Comparison of ENCODE assay signal across 14 mouse cellular contexts in the genomic region with DNA sequence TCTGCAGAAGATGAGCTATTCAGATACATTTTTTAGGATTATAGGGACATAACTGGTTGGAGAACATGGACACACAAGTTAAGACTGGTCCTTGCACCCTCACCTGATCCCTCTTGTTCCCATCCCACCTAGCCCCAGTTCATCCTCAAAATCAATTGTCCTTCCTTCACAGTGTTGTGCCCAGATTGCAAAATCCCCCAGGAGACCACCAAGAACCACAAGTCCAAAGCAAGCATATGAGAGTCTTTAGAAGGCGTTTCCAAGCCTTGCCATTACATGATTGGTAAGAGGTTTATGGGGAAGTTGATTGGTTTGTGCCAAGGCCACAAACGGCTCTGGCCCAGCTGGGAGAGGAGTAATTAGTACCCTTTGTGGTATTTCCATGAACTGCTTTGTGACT. TPM values are rescaled to one million over a fixed set of nuclear protein-coding genes. Genes with fewer than 3 reads are reported as not detected.
DNase-seq lines count a peak whose midpoint lies in the region; TF ChIP-seq lines count a peak whose summit lies in the region.
"Not testable (repeated sequence)": the region's sequence is repeated elsewhere in the genome, so short reads cannot be mapped to it uniquely, and the experiment has no call there.
"Had no signal": no experiment of that assay in that cellular context is flagged by ENCODE, and none has a peak within 500 bp of the region (broad histone marks: within the 10 kb centered on the region; RNA-seq: fewer than 3 reads in every experiment).

No protein-coding gene starts in this region.

- H3K27me3 ChIP-seq in C2C12 (ENCODE audit: control insufficient read depth, insufficient read depth, insufficient read length); CH12.LX (replicated peaks); myocyte (ENCODE audit: control insufficient read depth, insufficient read depth, insufficient read length): not testable (repeated sequence)

- not testable (repeated sequence) for H3K4me2 ChIP-seq in CH12.LX (ENCODE audit: insufficient read depth, low read depth, poor library complexity, severe bottlenecking); myocyte (ENCODE audit: low read depth)

- TF ChIP-seq POLR2A in CH12.LX (IDR thresholded peaks at IDR 0.05; ENCODE audit: low read depth, low read length); myocyte (IDR thresholded peaks at IDR 0.05; ENCODE audit: insufficient read length, low read depth): not testable (repeated sequence)

- H3K36me3 ChIP-seq in C2C12 (ENCODE audit: control insufficient read depth, insufficient read depth); CH12.LX (replicated peaks in 1 of 2; ENCODE audit: control insufficient read depth in 1 of 2, insufficient read depth in 1 of 2, low read length in 1 of 2); myocyte (ENCODE audit: control insufficient read depth, insufficient read depth): not testable (repeated sequence)

- H3K4me3 ChIP-seq in C2C12 (ENCODE audit: insufficient read depth, poor library complexity, severe bottlenecking); CH12.LX (replicated peaks in 1 of 3; ENCODE audit: low read depth in 2 of 3, low read length in 2 of 3, poor library complexity in 1 of 3); myocyte: not testable (repeated sequence)

- H3K79me3 ChIP-seq in C2C12 (ENCODE audit: low read depth): not testable (repeated sequence)

- in situ Hi-C loops in CH12.LX (cut with MboI; ENCODE audit: low pct_ligation_motif_present, low pct_unique_long_range_greater_than_20kb, low sequenced_read_pairs): not testable (repeated sequence)

- DNase-seq in CH12.LX (ENCODE audit: extremely low read depth): peak; percentile 13

- dilution Hi-C loops in CH12.LX (cut with MboI; ENCODE audit: extremely low pct_ligation_motif_present, extremely low pct_unique_long_range_greater_than_20kb, low sequenced_read_pairs): not testable (repeated sequence)

- not testable (repeated sequence) for TF ChIP-seq RAD21 in CH12.LX (IDR thresholded peaks at IDR 0.05; ENCODE audit: low read depth, low read length)

- TF ChIP-seq CTCF in C2C12 (IDR thresholded peaks at IDR 0.05; ENCODE audit: control insufficient read depth, insufficient read depth, insufficient read length); CH12.LX (conservative IDR thresholded peaks at IDR 0.05 in 1 of 2, IDR thresholded peaks at IDR 0.05 in 1 of 2; ENCODE audit: low read depth in 2 of 2, low read length in 2 of 2): not testable (repeated sequence)

- not testable (repeated sequence) for H3K4me1 ChIP-seq in CH12.LX (ENCODE audit: control insufficient read depth in 1 of 2, insufficient read depth in 2 of 2)

- H3K79me2 ChIP-seq in C2C12 (ENCODE audit: control insufficient read depth, insufficient read depth); CH12.LX (replicated peaks; ENCODE audit: control insufficient read depth, extremely low read depth, insufficient read depth, poor library complexity, severe bottlenecking); myocyte (ENCODE audit: control insufficient read depth, insufficient read depth): not testable (repeated sequence)

- TF ChIP-seq EP300 in CH12.LX (IDR thresholded peaks at IDR 0.05; ENCODE audit: low read length): not testable (repeated sequence)

- not testable (repeated sequence) for H3K27ac ChIP-seq in CH12.LX (ENCODE audit: insufficient read depth, low read depth)

- not testable (repeated sequence) for H3K9me3 ChIP-seq in CH12.LX (replicated peaks; ENCODE audit: low read length)

- not testable (repeated sequence) for H3ac ChIP-seq in C2C12 (ENCODE audit: control insufficient read depth, insufficient read length, low read depth); myocyte (ENCODE audit: control insufficient read depth, insufficient read length)

- not testable (repeated sequence) for H3K9ac ChIP-seq in CH12.LX (ENCODE audit: insufficient read depth, low read depth)

TF ChIP-seq in C2C12, 6 proteins besides CTCF, POLR2A, EP300 and RAD21:
- peak; percentile 73 for TF ChIP-seq CEBPB (IDR thresholded peaks at IDR 0.05; ENCODE audit: low read depth)
TF ChIP-seq in C2C12: peak in this region for 1; not testable (repeated sequence) for 5.

TF ChIP-seq in myocyte, 11 proteins besides CTCF, POLR2A, EP300 and RAD21:
- peak; percentile 66; the same call in 1 of the 2 replicates for TF ChIP-seq CEBPB (IDR thresholded peaks at IDR 0.05; ENCODE audit: insufficient read depth, poor library complexity, severe bottlenecking)

RNA-seq across cellular contexts. Expression of gene Prl2c5, which starts 6.8 kb away (rescaled TPM):
- 0.55 TPM for polyA plus RNA-seq in C2C12 (2012; fragmentation: generic; extraction: Trizol)
- not detected in 2 replicates for total RNA-seq in CH12.LX (2012; rRNA removed)
- not detected in 2 replicates for total RNA-seq in CH12.LX (2014; rRNA removed)
- polyA plus RNA-seq in CH12.LX (2012; ENCODE audit: insufficient read length, low read depth): not detected in 2 replicates
- 0.25 TPM for polyA plus RNA-seq in myocyte (2012; fragmentation: generic; extraction: Trizol)
- total RNA-seq: adrenal gland, adult 18-20 months; adrenal gland, adult 2 months; adrenal gland, adult 8-10 months; adrenal gland, postnatal 14 days; adrenal gland, postnatal 25 days; adrenal gland, postnatal 36 days; adrenal gland, postnatal 4 days; G1E; MEL had no signal
- polyA plus RNA-seq: activated CD4-positive, CD25-positive, alpha-beta regulatory T cell, adult 4 months; adrenal gland, adult 2 months; CD4-positive, CD25-positive, alpha-beta regulatory T cell, adult 4 months; G1E had no signal
